Mouse (Mus musculus) granulocyte monocyte progenitor cell, adult 5-6 weeks (primary cell): Measurements from ENCODE around the gene Ptch2. TPM values are rescaled to one million over a fixed set of nuclear protein-coding genes. Genes with fewer than 3 reads are reported as not detected.

ENCODE experiments used
- ATAC-seq: replicated peaks from 2 replicates; pipeline ENCODE4 v1.8.0; 2016; ENCODE audit warnings: mild to moderate bottlenecking, moderate TSS enrichment, inconsistent platforms; ENCODE audit not compliant: poor library complexity, severe bottlenecking
- total RNA-seq, 2 experiments: library from RNA; stranded (forward) in 1 of 2; stranded (reverse) in 1 of 2; fragments of 200-712, 200-1000 nt in 1 of 2; fragments of >200 nt in 1 of 2; fragmentation: Nextera tagmentation in 1 of 2; gene quantifications; 2 replicates each; pipeline ENCODE4 v1.2.3; 2014 to 2017

Gene Ptch2
- total RNA-seq, 2 experiments from 2014 or later = 0.97 TPM; not detected in 1

GRCm38 (mm10) chr4:117148815-117149214 lies 52.9 kb downstream of the Ptch2 start:
- no peak for ATAC-seq

- ATAC-seq = no peak
Measured at GRCm38 (mm10) chr4:117149291-117150211, 53.7 kb downstream of the Ptch2 start.

- no peak for ATAC-seq
Measured at GRCm38 (mm10) chr4:117150212-117150733, 54.4 kb downstream of the Ptch2 start.

- no peak for ATAC-seq
Measured at GRCm38 (mm10) chr4:117151416-117151815, 55.5 kb downstream of the Ptch2 start.

- no peak for ATAC-seq
Measured at GRCm38 (mm10) chr4:117152714-117153113, 56.8 kb downstream of the Ptch2 start.

GRCm38 (mm10) chr4:117155020-117155791 lies 59.3 kb downstream of the Ptch2 start:
- no peak for ATAC-seq

GRCm38 (mm10) chr4:117155792-117156355 lies 60.0 kb downstream of the Ptch2 start, which contains the start of gene Rps8:
TSS of gene Rps8 (minus strand) at chr4:117156243.
- peak; percentile 91 for ATAC-seq

- ATAC-seq = no peak
Measured at GRCm38 (mm10) chr4:117156372-117156771, 60.5 kb downstream of the Ptch2 start.

- no peak for ATAC-seq
Measured at GRCm38 (mm10) chr4:117159666-117160065, 63.8 kb downstream of the Ptch2 start.

GRCm38 (mm10) chr4:117161183-117161582 lies 65.3 kb downstream of the Ptch2 start:
- no peak for ATAC-seq

Other genes with a start within 250 kb of the Ptch2 start
- 0.85 TPM in 1 of 2 replicates, not detected in the other for gene Zswim5, start 218.7 kb upstream of the Ptch2 start, total RNA-seq (2014; fragmentation: Nextera tagmentation)
- 0.17 TPM in 1 of 2 replicates, not detected in the other for gene Zswim5, start 218.7 kb upstream of the Ptch2 start, total RNA-seq (2017)
- gene Urod, start 101.7 kb upstream of the Ptch2 start, total RNA-seq (2014; fragmentation: Nextera tagmentation) = 47.7 and 89.1 TPM in 2 replicates
- gene Urod, start 101.7 kb upstream of the Ptch2 start, total RNA-seq (2017) = 40.2 and 57.8 TPM in 2 replicates
- gene Hectd3, start 100.8 kb upstream of the Ptch2 start, total RNA-seq (2014; fragmentation: Nextera tagmentation) = 8.5 and 9.2 TPM in 2 replicates
- gene Hectd3, start 100.8 kb upstream of the Ptch2 start, total RNA-seq (2017) = 14.7 and 15.3 TPM in 2 replicates
- gene Eif2b3, start 76.7 kb upstream of the Ptch2 start, total RNA-seq (2014; fragmentation: Nextera tagmentation) = 13.1 and 31.2 TPM in 2 replicates
- gene Eif2b3, start 76.7 kb upstream of the Ptch2 start, total RNA-seq (2017) = 39.7 and 41.3 TPM in 2 replicates
- 5.0 and 14.5 TPM in 2 replicates for gene Btbd19, start 29.6 kb downstream of the Ptch2 start, total RNA-seq (2014; fragmentation: Nextera tagmentation)
- gene Btbd19, start 29.6 kb downstream of the Ptch2 start, total RNA-seq (2017) = 6.9 and 7.2 TPM in 2 replicates
- 0.77 TPM in 1 of 2 replicates, not detected in the other for gene Tctex1d4, start 30.7 kb downstream of the Ptch2 start, total RNA-seq (2014; fragmentation: Nextera tagmentation)
- gene Tctex1d4, start 30.7 kb downstream of the Ptch2 start, total RNA-seq (2017) = not detected in 2 replicates
- gene Plk3, start 37.9 kb downstream of the Ptch2 start, total RNA-seq (2014; fragmentation: Nextera tagmentation) = 1.5 and 2.2 TPM in 2 replicates
- gene Plk3, start 37.9 kb downstream of the Ptch2 start, total RNA-seq (2017) = 1.5 and 2.5 TPM in 2 replicates
- gene Rps8, start 60.2 kb downstream of the Ptch2 start, total RNA-seq (2014; fragmentation: Nextera tagmentation) = 4,230 and 5,237 TPM in 2 replicates
- gene Rps8, start 60.2 kb downstream of the Ptch2 start, total RNA-seq (2017) = 2,283 and 2,839 TPM in 2 replicates
- gene Kif2c, start 86.6 kb downstream of the Ptch2 start, total RNA-seq (2014; fragmentation: Nextera tagmentation) = 15.8 and 23.5 TPM in 2 replicates
- gene Kif2c, start 86.6 kb downstream of the Ptch2 start, total RNA-seq (2017) = 44.9 and 47.0 TPM in 2 replicates
- 3.7 and 5.1 TPM in 2 replicates for gene Tmem53, start 155.9 kb downstream of the Ptch2 start, total RNA-seq (2014; fragmentation: Nextera tagmentation)
- 0.36 and 4.8 TPM in 2 replicates for gene Tmem53, start 155.9 kb downstream of the Ptch2 start, total RNA-seq (2017)
- not detected in 2 replicates for gene Armh1, start 156.1 kb downstream of the Ptch2 start, total RNA-seq (2014; fragmentation: Nextera tagmentation)
- gene Armh1, start 156.1 kb downstream of the Ptch2 start, total RNA-seq (2017) = not detected in 2 replicates